Mouse (Mus musculus) hindbrain, embryonic 11.5 days (tissue): ENCODE results near the gene Olfr531. TPM values are rescaled to one million over a fixed set of nuclear protein-coding genes. Genes with fewer than 3 reads are reported as not detected.

Experiments
- ATAC-seq: fragments of 200-750 bp; cut with Nextera tagmentation; 2 replicates; pipeline ENCODE4 v1.8.0; 2017; ENCODE audit warnings: mild to moderate bottlenecking, moderate TSS enrichment, moderate library complexity; ENCODE audit not compliant: low FRiP score
- DNase-seq: peaks from one replicate; pipeline ENCODE4 v3.0.0-alpha.2; 2015; ENCODE audit warnings: low spot score
- H3K27ac ChIP-seq: fragments of 300-500 bp; sonication (generic); 2 replicates; pipeline ENCODE4 v1.5.1; 2014; ENCODE audit warnings: mild to moderate bottlenecking, low read depth, low read length
- H3K27me3 ChIP-seq: fragments of 300-500 bp; sonication (generic); 2 replicates; pipeline ENCODE4 v1.6.1; 2014; ENCODE audit warnings: mild to moderate bottlenecking, low read length, moderate library complexity, mixed read lengths; ENCODE audit not compliant: control insufficient read depth, insufficient read depth
- H3K36me3 ChIP-seq: fragments of 300-500 bp; sonication (generic); 2 replicates; pipeline ENCODE4 v1.6.1; 2014; ENCODE audit warnings: mild to moderate bottlenecking, low read length, moderate library complexity, mixed read lengths; ENCODE audit not compliant: control insufficient read depth, insufficient read depth
- H3K4me1 ChIP-seq: fragments of 300-500 bp; sonication (generic); replicated peaks from 2 replicates; pipeline ENCODE4 v1.6.1; 2014; ENCODE audit warnings: low read length, mixed read lengths; ENCODE audit not compliant: control insufficient read depth, insufficient read depth
- H3K4me2 ChIP-seq: fragments of 300-500 bp; sonication (generic); replicated peaks from 2 replicates; pipeline ENCODE4 v1.6.1; 2014; ENCODE audit warnings: mild to moderate bottlenecking, low read depth, low read length
- H3K4me3 ChIP-seq: fragments of 300-500 bp; sonication (generic); 2 replicates; pipeline ENCODE4 v1.5.1; 2014; ENCODE audit warnings: low read depth, low read length
- H3K9ac ChIP-seq: fragments of 300-500 bp; sonication (generic); 2 replicates; pipeline ENCODE4 v1.6.1; 2014; ENCODE audit warnings: low read depth, low read length
- H3K9me3 ChIP-seq: fragments of 300-500 bp; sonication (generic); 2 replicates; pipeline ENCODE4 v1.6.1; 2016; ENCODE audit warnings: low read length; ENCODE audit not compliant: control insufficient read depth
- WGBS: fragments of 180-500 bp; shearing (Covaris S2); extraction: QIAGEN DNeasy Blood & Tissue Kit; methylation state at CpG from one replicate; pipeline ENCODE4 v1.1.7; 2014; 5-methylcytosine and 5-hydroxymethylcytosine counted together
- polyA plus RNA-seq: library from polyadenylated mRNA; unstranded; fragments of >200 nt; fragmentation: Nextera tagmentation; extraction: Ambion mirVana; gene quantifications from 2 replicates; pipeline ENCODE4 v1.2.1, GENCODE M21; 2014

The Olfr531 gene
- polyA plus RNA-seq: not detected in 2 replicates

- ATAC-seq (no peak), DNase-seq (no peak)
- Histone ChIP-seq H3K4me3 (no peak within 1 kb of the TSS), H3K27me3 (no peaks in the 10 kb centered on the region), H3K4me2 (no peak within 1 kb of the TSS), H3K27ac (no peak within 1 kb of the TSS), H3K9ac (no peak within 1 kb of the TSS), H3K9me3 (no peaks in the 10 kb centered on the region), H3K4me1 (no peaks in the 10 kb centered on the region), H3K36me3 (no peaks in the 10 kb centered on the region)
- 70% methylated on average over 1 of the region's 1 CpGs for WGBS
Measured at GRCm38 (mm10) chr7:140402818-140403217, at the start of gene Olfr531. Gene Olfr531 (minus strand): TSS chr7:140402918.

- H3K4me3 ChIP-seq: no peak overlapping the region
- H3K4me2 ChIP-seq: no peak overlapping the region
- H3K9me3 ChIP-seq: no peaks in the 10 kb centered on the region
- no peak overlapping the region for H3K9ac ChIP-seq
- ATAC-seq: no peak
- no peak for DNase-seq
- H3K27ac ChIP-seq: no peak overlapping the region
- no peaks in the 10 kb centered on the region for H3K27me3 ChIP-seq
- no peaks in the 10 kb centered on the region for H3K36me3 ChIP-seq
- 83% methylated on average over 1 of the region's 1 CpGs for WGBS
- no peaks in the 10 kb centered on the region for H3K4me1 ChIP-seq
Measured at GRCm38 (mm10) chr7:140443141-140443540, 40.4 kb upstream of the Olfr531 start.

- Histone ChIP-seq H3K9me3 (no peaks in the 10 kb centered on the region), H3K36me3 (no peaks in the 10 kb centered on the region), H3K4me3 (no peak within 1 kb of the TSS), H3K9ac (no peak within 1 kb of the TSS), H3K4me1 (no peaks in the 10 kb centered on the region), H3K27me3 (no peaks in the 10 kb centered on the region), H3K4me2 (no peak within 1 kb of the TSS), H3K27ac (no peak within 1 kb of the TSS)
- ATAC-seq (no peak), DNase-seq (no peak)
- WGBS: 94% methylated on average over 1 of the region's 1 CpGs
Measured at GRCm38 (mm10) chr7:140421539-140421938, 18.8 kb upstream of the Olfr531 start, which contains the start of gene Olfr532. Gene Olfr532 (minus strand): TSS chr7:140421639.

GRCm38 (mm10) chr7:140376911-140377310 is 25.8 kb downstream of the Olfr531 start:
- no peak for ATAC-seq
- 96% methylated on average over 2 of the region's 2 CpGs for WGBS

GRCm38 (mm10) chr7:140376231-140376630 is 26.5 kb downstream of the Olfr531 start, which contains the start of gene Olfr530:
Gene Olfr530 (minus strand): TSS chr7:140376331.
- no peak within 1 kb of the TSS for H3K9ac ChIP-seq
- H3K4me3 ChIP-seq: no peak within 1 kb of the TSS
- ATAC-seq (no peak), DNase-seq (no peak)
- H3K4me2 ChIP-seq: no peak within 1 kb of the TSS
- WGBS: 50% methylated on average over 1 of the region's 1 CpGs
- no peaks in the 10 kb centered on the region for H3K27me3 ChIP-seq
- no peaks in the 10 kb centered on the region for H3K36me3 ChIP-seq
- H3K4me1 ChIP-seq: no peaks in the 10 kb centered on the region
- no peak within 1 kb of the TSS for H3K27ac ChIP-seq
- H3K9me3 ChIP-seq: no peaks in the 10 kb centered on the region

More at GRCm38 (mm10) chr7:140376911-140377310, 25.8 kb downstream of the Olfr531 start:
- Histone ChIP-seq H3K27me3 (no peaks in the 10 kb centered on the region), H3K36me3 (no peaks in the 10 kb centered on the region), H3K4me1 (no peaks in the 10 kb centered on the region), H3K4me3 (no peak overlapping the region), H3K4me2 (no peak overlapping the region), H3K9ac (no peak overlapping the region), H3K27ac (no peak overlapping the region), H3K9me3 (no peaks in the 10 kb centered on the region)
- no peak for DNase-seq

GRCm38 (mm10) chr7:140374300-140374699 is 28.4 kb downstream of the Olfr531 start:
- Histone ChIP-seq H3K4me2 (no peak overlapping the region), H3K4me1 (no peaks in the 10 kb centered on the region), H3K27me3 (no peaks in the 10 kb centered on the region), H3K27ac (no peak overlapping the region), H3K36me3 (no peaks in the 10 kb centered on the region), H3K9me3 (no peaks in the 10 kb centered on the region), H3K4me3 (no peak overlapping the region), H3K9ac (no peak overlapping the region)
- 78% methylated on average over 4 of the region's 4 CpGs for WGBS
- DNase-seq: no peak
- no peak for ATAC-seq

GRCm38 (mm10) chr7:140361571-140361970 is 41.1 kb downstream of the Olfr531 start, which contains the start of gene Olfr60:
Gene Olfr60 (minus strand): TSS chr7:140361671.
- WGBS: 68% methylated on average over 3 of the region's 3 CpGs
- no peaks in the 10 kb centered on the region for H3K27me3 ChIP-seq
- no peaks in the 10 kb centered on the region for H3K36me3 ChIP-seq
- H3K9ac ChIP-seq: no peak within 1 kb of the TSS
- H3K4me1 ChIP-seq: no peaks in the 10 kb centered on the region
- ATAC-seq (no peak), DNase-seq (no peak)
- H3K27ac ChIP-seq: no peak within 1 kb of the TSS
- no peaks in the 10 kb centered on the region for H3K9me3 ChIP-seq
- no peak within 1 kb of the TSS for H3K4me2 ChIP-seq
- no peak within 1 kb of the TSS for H3K4me3 ChIP-seq

Other genes starting within 250 kb of the Olfr531 start
- gene Sprn, start 248.0 kb downstream of the Olfr531 start, polyA plus RNA-seq: 0.94 and 1.9 TPM in 2 replicates
- gene Olfr522, start 238.2 kb downstream of the Olfr531 start, polyA plus RNA-seq: not detected in 2 replicates
- not detected in 2 replicates for gene Olfr523, start 229.7 kb downstream of the Olfr531 start, polyA plus RNA-seq
- gene Olfr524, start 197.0 kb downstream of the Olfr531 start, polyA plus RNA-seq: not detected in 2 replicates
- gene Cd163l1, start 184.7 kb downstream of the Olfr531 start, polyA plus RNA-seq: not detected in 2 replicates
- not detected in 2 replicates for gene 5830411N06Rik, start 155.6 kb downstream of the Olfr531 start, polyA plus RNA-seq
- not detected in 2 replicates for gene Olfr525, start 82.1 kb downstream of the Olfr531 start, polyA plus RNA-seq
- gene Olfr527, start 68.9 kb downstream of the Olfr531 start, polyA plus RNA-seq: not detected in 2 replicates
- gene Olfr60, start 41.2 kb downstream of the Olfr531 start, polyA plus RNA-seq: not detected in 2 replicates
- not detected in 2 replicates for gene Olfr530, start 26.6 kb downstream of the Olfr531 start, polyA plus RNA-seq
- gene Olfr532, start 18.7 kb upstream of the Olfr531 start, polyA plus RNA-seq: not detected in 2 replicates
- gene Olfr533, start 60.5 kb upstream of the Olfr531 start, polyA plus RNA-seq: not detected in 2 replicates
- gene Olfr535, start 81.3 kb upstream of the Olfr531 start, polyA plus RNA-seq: not detected in 2 replicates
- not detected in 2 replicates for gene Olfr536, start 104.5 kb upstream of the Olfr531 start, polyA plus RNA-seq
- gene Olfr538, start 165.0 kb upstream of the Olfr531 start, polyA plus RNA-seq: not detected in 2 replicates
- not detected in 2 replicates for gene Olfr46, start 198.4 kb upstream of the Olfr531 start, polyA plus RNA-seq
- gene Olfr61, start 226.1 kb upstream of the Olfr531 start, polyA plus RNA-seq: not detected in 2 replicates
- gene Olfr53, start 243.5 kb upstream of the Olfr531 start, polyA plus RNA-seq: not detected in 2 replicates